Mouse (Mus musculus) hematopoietic multipotent progenitor cell, adult 10-12 weeks (in vitro differentiated cells): ENCODE data around the gene Olfr867. TPM values are rescaled to one million over a fixed set of nuclear protein-coding genes. Genes with fewer than 3 reads are reported as not detected.

ENCODE experiments used
- polyA plus RNA-seq: library from polyadenylated mRNA; stranded (reverse); fragments of >175 nt; gene quantifications from 2 replicates; pipeline ENCODE4 v1.2.3, GENCODE M21; 2012; ENCODE audit warnings: low replicate concordance

Olfr867 gene
- not detected in 2 replicates for polyA plus RNA-seq

GRCm38 (mm10) chr9:20057462-20057861 is at the start of gene Olfr867:
Gene Olfr867, minus strand, starts transcription at chr9:20057562.

GRCm38 (mm10) chr9:20098326-20098725 is 41.0 kb upstream of the Olfr867 start, which contains the start of gene Olfr868:
Gene Olfr868, plus strand, starts transcription at chr9:20098626.

DNA sequence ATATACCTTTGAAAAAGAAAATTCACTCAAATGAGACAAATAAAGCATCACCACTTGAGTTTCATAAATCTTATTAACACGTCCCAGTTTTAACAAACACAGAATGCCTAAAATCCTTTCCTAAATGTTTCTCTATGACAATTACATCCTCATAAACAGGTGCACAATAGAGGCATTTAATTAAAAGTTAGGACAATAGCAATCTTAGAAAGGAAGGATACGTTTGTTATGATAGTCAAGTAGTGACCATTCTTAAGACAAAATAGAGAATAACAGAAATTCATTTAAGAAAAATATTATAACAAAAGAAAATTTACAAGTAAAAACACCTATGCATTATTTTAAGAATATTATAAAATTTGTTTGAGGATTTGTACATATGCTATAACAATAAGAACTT is 29.4 kb downstream of the Olfr867 start, which contains the start of gene Olfr866:
TSS of gene Olfr866 (minus strand) at position 101 of the 400 bp plus-strand sequence.

Other genes with a start within 250 kb of the Olfr867 start
- gene Olfr860, start 207.8 kb downstream of the Olfr867 start, polyA plus RNA-seq = not detected in 2 replicates
- gene Olfr862, start 169.6 kb downstream of the Olfr867 start, polyA plus RNA-seq = not detected in 2 replicates
- gene Olfr77, start 140.7 kb downstream of the Olfr867 start, polyA plus RNA-seq = 0.01 TPM in 1 of 2 replicates, not detected in the other
- gene Olfr866, start 29.5 kb downstream of the Olfr867 start, polyA plus RNA-seq = not detected in 2 replicates
- gene Olfr868, start 41.1 kb upstream of the Olfr867 start, polyA plus RNA-seq = not detected in 2 replicates
- not detected in 2 replicates for gene Olfr869, start 71.4 kb upstream of the Olfr867 start, polyA plus RNA-seq
- gene Olfr870, start 116.5 kb upstream of the Olfr867 start, polyA plus RNA-seq = not detected in 2 replicates
- gene Olfr871, start 154.6 kb upstream of the Olfr867 start, polyA plus RNA-seq = not detected in 2 replicates
- gene Olfr872, start 179.6 kb upstream of the Olfr867 start, polyA plus RNA-seq = not detected in 2 replicates
- not detected in 2 replicates for gene Olfr39, start 224.8 kb upstream of the Olfr867 start, polyA plus RNA-seq
- not detected in 2 replicates for gene Olfr873, start 241.0 kb upstream of the Olfr867 start, polyA plus RNA-seq